Mouse (Mus musculus) CH12.LX (cell line): ENCODE measurements at regions not wholly inside any gene's neighbourhood (a gene's known extent, or its start where the extent isn't known, plus 50 kb on each side); places are given as distances from the start of the nearest gene placed in this dataset.

ENCODE experiments used
- DNase-seq: peaks from one replicate; pipeline ENCODE4 v3.0.0-alpha.2; 2013; ENCODE audit errors: extremely low read depth
- H3K27ac ChIP-seq: 2 replicates; pipeline ENCODE4 v1.5.1; 2012; ENCODE audit warnings: low read depth, mild to moderate bottlenecking, control low read depth, moderate library complexity; ENCODE audit not compliant: insufficient read depth
- H3K27me3 ChIP-seq: replicated peaks from 2 replicates; pipeline ENCODE3; 2012; ENCODE audit warnings: inconsistent platforms
- H3K36me3 ChIP-seq, 2 experiments: replicated peaks in 1 of 2; 2 replicates each; pipeline versions ENCODE3 to v1.6.1; 2012; ENCODE audit warnings: inconsistent platforms in 1 of 2, low read length in 1 of 2, mild to moderate bottlenecking in 1 of 2, mixed read lengths in 1 of 2, moderate library complexity in 1 of 2; ENCODE audit not compliant: control insufficient read depth in 1 of 2, insufficient read depth in 1 of 2
- H3K4me1 ChIP-seq, 2 experiments: 2 replicates each; pipeline ENCODE4 v1.6.1; 2012; ENCODE audit warnings: inconsistent platforms in 1 of 2, moderate library complexity in 1 of 2; ENCODE audit not compliant: insufficient read depth in 2 of 2, control insufficient read depth in 1 of 2
- H3K4me2 ChIP-seq: 2 replicates; pipeline ENCODE4 v1.6.1; 2012; ENCODE audit warnings: low read depth, mild to moderate bottlenecking, control low read depth; ENCODE audit not compliant: poor library complexity, insufficient read depth, severe bottlenecking
- H3K4me3 ChIP-seq, 3 experiments: fragments of 150-350 bp in 1 of 3; sonication (generic) in 1 of 3; replicated peaks in 1 of 3; 2 replicates each; pipeline versions ENCODE3 to v1.5.1; 2011 to 2012; ENCODE audit warnings: low read depth in 2 of 3, low read length in 2 of 3, mild to moderate bottlenecking in 2 of 3, moderate library complexity in 2 of 3, control low read depth in 1 of 3, improper control_type of control experiment in 1 of 3, inconsistent platforms in 1 of 3, mixed read lengths in 1 of 3; ENCODE audit not compliant: poor library complexity in 1 of 3
- H3K79me2 ChIP-seq: replicated peaks from 2 replicates; pipeline ENCODE4 v1.6.1; 2012; ENCODE audit warnings: mild to moderate bottlenecking, moderate library complexity; ENCODE audit not compliant: control insufficient read depth, poor library complexity, insufficient read depth, severe bottlenecking; ENCODE audit errors: extremely low read depth
- H3K9ac ChIP-seq: 2 replicates; pipeline ENCODE4 v1.6.1; 2012; ENCODE audit warnings: low read depth, mild to moderate bottlenecking, control low read depth, moderate library complexity; ENCODE audit not compliant: insufficient read depth
- H3K9me3 ChIP-seq: replicated peaks from 2 replicates; pipeline ENCODE3; 2012; ENCODE audit warnings: low read length, inconsistent platforms, mixed read lengths
- BHLHE40 ChIP-seq: IDR thresholded peaks from 2 replicates; pipeline ENCODE4 v1.6.1; 2011; ENCODE audit warnings: mild to moderate bottlenecking, low read depth, low read length, improper control_type of control experiment
- CHD1 ChIP-seq: IDR thresholded peaks from 2 replicates; pipeline ENCODE4 v1.6.1; 2012; ENCODE audit warnings: low read depth, low read length, improper control_type of control experiment, inconsistent platforms
- CHD2 ChIP-seq: IDR thresholded peaks from 2 replicates; pipeline ENCODE4 v1.6.1; 2011; ENCODE audit warnings: low read length, improper control_type of control experiment
- E2F4 ChIP-seq: IDR thresholded peaks from 2 replicates; pipeline ENCODE4 v1.6.1; 2011; ENCODE audit warnings: low read depth, low read length, improper control_type of control experiment; ENCODE audit not compliant: insufficient replicate concordance
- GABPA ChIP-seq: IDR thresholded peaks from 2 replicates; pipeline ENCODE4 v1.6.1; 2012; ENCODE audit warnings: low read depth, low read length, improper control_type of control experiment, inconsistent platforms; ENCODE audit not compliant: insufficient replicate concordance
- IRF4 ChIP-seq: IDR thresholded peaks from 2 replicates; pipeline ENCODE4 v1.6.1; 2014; ENCODE audit warnings: low read depth, mild to moderate bottlenecking, inconsistent platforms, low read length, improper control_type of control experiment
- JUND ChIP-seq: conservative IDR thresholded peaks from 2 replicates; pipeline ENCODE4 v1.6.1; 2011; ENCODE audit warnings: low read depth, low read length, improper control_type of control experiment
- KAT2A ChIP-seq: IDR thresholded peaks from 2 replicates; pipeline ENCODE4 v1.6.1; 2012; ENCODE audit warnings: low read length, improper control_type of control experiment, inconsistent platforms; ENCODE audit not compliant: insufficient replicate concordance
- MAFK ChIP-seq: IDR thresholded peaks from 2 replicates; pipeline ENCODE4 v1.6.1; 2011; ENCODE audit warnings: low read length, improper control_type of control experiment; ENCODE audit not compliant: insufficient replicate concordance
- MAX ChIP-seq: IDR thresholded peaks from 2 replicates; pipeline ENCODE4 v1.6.1; 2011; ENCODE audit warnings: low read length, improper control_type of control experiment
- MEF2A ChIP-seq: IDR thresholded peaks from 2 replicates; pipeline ENCODE4 v1.6.1; 2014; ENCODE audit warnings: low read depth, mild to moderate bottlenecking, inconsistent platforms, low read length, improper control_type of control experiment, borderline replicate concordance
- MYC ChIP-seq: IDR thresholded peaks from 2 replicates; pipeline ENCODE4 v1.6.1; 2011; ENCODE audit warnings: low read depth, mild to moderate bottlenecking, improper control_type of control experiment, low read length
- NELFE ChIP-seq: IDR thresholded peaks from 2 replicates; pipeline ENCODE4 v1.6.1; 2011; ENCODE audit warnings: low read depth, low read length, improper control_type of control experiment
- NRF1 ChIP-seq: IDR thresholded peaks from 2 replicates; pipeline ENCODE4 v1.6.1; 2014; ENCODE audit warnings: low read depth, mild to moderate bottlenecking, inconsistent platforms, low read length, improper control_type of control experiment, moderate library complexity
- PAX5 ChIP-seq: IDR thresholded peaks from 2 replicates; pipeline ENCODE4 v1.6.1; 2012; ENCODE audit warnings: low read length, inconsistent platforms, mixed read lengths
- POLR2AphosphoS2 ChIP-seq: IDR thresholded peaks from 2 replicates; pipeline ENCODE4 v1.6.1; 2011; ENCODE audit warnings: low read depth, low read length, improper control_type of control experiment
- RAD21 ChIP-seq: IDR thresholded peaks from 2 replicates; pipeline ENCODE4 v1.6.1; 2011; ENCODE audit warnings: low read depth, mild to moderate bottlenecking, low read length, improper control_type of control experiment, moderate library complexity
- RCOR1 ChIP-seq: conservative IDR thresholded peaks from 2 replicates; pipeline ENCODE4 v1.6.1; 2012; ENCODE audit warnings: low read depth, mild to moderate bottlenecking, inconsistent platforms, low read length, improper control_type of control experiment
- SIN3A ChIP-seq: IDR thresholded peaks from 2 replicates; pipeline ENCODE4 v1.6.1; 2012; ENCODE audit warnings: low read length, improper control_type of control experiment, inconsistent platforms
- SMC3 ChIP-seq: IDR thresholded peaks from 2 replicates; pipeline ENCODE4 v1.6.1; 2011; ENCODE audit warnings: low read depth, low read length, improper control_type of control experiment
- TBP ChIP-seq: conservative IDR thresholded peaks from 2 replicates; pipeline ENCODE4 v1.6.1; 2011; ENCODE audit warnings: low read depth, low read length, improper control_type of control experiment
- TCF12 ChIP-seq: IDR thresholded peaks from 2 replicates; pipeline ENCODE4 v1.6.1; 2014; ENCODE audit warnings: low read depth, mild to moderate bottlenecking, inconsistent platforms, low read length, improper control_type of control experiment
- USF1 ChIP-seq: IDR thresholded peaks from 2 replicates; pipeline ENCODE4 v1.6.1; 2014; ENCODE audit warnings: low read depth, mild to moderate bottlenecking, inconsistent platforms, low read length, improper control_type of control experiment
- ZC3H11A ChIP-seq: IDR thresholded peaks from 2 replicates; pipeline ENCODE4 v1.6.1; 2012; ENCODE audit warnings: low read depth, mild to moderate bottlenecking, inconsistent platforms, low read length, improper control_type of control experiment
- dilution Hi-C: fragments of 300-500 bp; cut with MboI; formaldehyde crosslinking; loops from 2 replicates; pipeline ENCODE4 v1.14.3; 2020; ENCODE audit warnings: low sequenced_read_pairs; ENCODE audit not compliant: extremely low pct_unique_long_range_greater_than_20kb, extremely low pct_ligation_motif_present
- in situ Hi-C: fragments of 300-500 bp; cut with MboI; formaldehyde crosslinking; loops from 3 replicates; pipeline ENCODE4 v1.14.3; 2019; ENCODE audit warnings: low sequenced_read_pairs, low pct_ligation_motif_present, low pct_unique_long_range_greater_than_20kb, mixed read lengths

GRCm38 (mm10) chr4:18620361-18620760 lies 984.9 kb upstream of the Gm12353 start:
- dilution Hi-C loops = no loop called here
- peaks cover 3% of the 10 kb centered on the region for H3K9me3 ChIP-seq
- in situ Hi-C loops = no loop called here
- H3K9ac ChIP-seq = no peak overlapping the region
- H3K4me3 ChIP-seq = no peak overlapping the region
- no peak for DNase-seq
- no peak overlapping the region for H3K4me2 ChIP-seq
- H3K4me1 ChIP-seq = no peaks in the 10 kb centered on the region
- H3K79me2 ChIP-seq = no peaks in the 10 kb centered on the region
- H3K36me3 ChIP-seq = no peaks in the 10 kb centered on the region
- H3K27ac ChIP-seq = no peak overlapping the region
- no peak for TF ChIP-seq CHD1
- no peak for TF ChIP-seq KAT2A
- no peak for TF ChIP-seq RAD21
- no peak for TF ChIP-seq USF1
- no peak for TF ChIP-seq NELFE
- TF ChIP-seq MAFK = no peak
- no peak for TF ChIP-seq MAX
- no peak for TF ChIP-seq NRF1
- TF ChIP-seq JUND = no peak
- no peak for TF ChIP-seq IRF4
- TF ChIP-seq CHD2 = no peak
- no peak for TF ChIP-seq E2F4
- TF ChIP-seq PAX5 = no peak
- no peak for TF ChIP-seq ZC3H11A
- no peaks in the 10 kb centered on the region for H3K27me3 ChIP-seq

GRCm38 (mm10) chr4:18639035-18639434 lies 966.2 kb upstream of the Gm12353 start:
- dilution Hi-C loops = no loop called here

More at GRCm38 (mm10) chr4:18639035-18639434, 966.2 kb upstream of the Gm12353 start:
- TF ChIP-seq SMC3 = no peak
- no peak for TF ChIP-seq TCF12
- no peak for TF ChIP-seq ZC3H11A
- no peak for TF ChIP-seq CHD2
- TF ChIP-seq E2F4 = no peak
- TF ChIP-seq GABPA = no peak
- no peak for TF ChIP-seq USF1
- TF ChIP-seq POLR2AphosphoS2 = no peak
- TF ChIP-seq BHLHE40 = no peak
- no peak for TF ChIP-seq TBP
- TF ChIP-seq SIN3A = no peak
- TF ChIP-seq MYC = no peak
- TF ChIP-seq NRF1 = no peak
- no peak for TF ChIP-seq RCOR1
- no peak for TF ChIP-seq MEF2A
- Histone ChIP-seq H3K4me3 (no peak overlapping the region), H3K36me3 (no peaks in the 10 kb centered on the region), H3K4me2 (no peak overlapping the region), H3K9ac (no peak overlapping the region), H3K27me3 (no peaks in the 10 kb centered on the region), H3K9me3 (no peaks in the 10 kb centered on the region), H3K79me2 (no peaks in the 10 kb centered on the region), H3K4me1 (no peaks in the 10 kb centered on the region), H3K27ac (no peak overlapping the region)
- in situ Hi-C loops = no loop called here
- DNase-seq = no peak
